Mouse (Mus musculus) liver, adult (tissue): Measurements from ENCODE around the gene Trak2.

Experiments used
- GATA4 ChIP-seq: IDR thresholded peaks from 2 replicates; pipeline ENCODE4 v1.6.1; 2014; ENCODE audit warnings: mild to moderate bottlenecking, low read length; ENCODE audit not compliant: insufficient replicate concordance

Gene Trak2

GRCm38 (mm10) chr1:58917566-58917965 is 55.7 kb downstream of the Trak2 start:
- TF ChIP-seq GATA4: no peak

DNA sequence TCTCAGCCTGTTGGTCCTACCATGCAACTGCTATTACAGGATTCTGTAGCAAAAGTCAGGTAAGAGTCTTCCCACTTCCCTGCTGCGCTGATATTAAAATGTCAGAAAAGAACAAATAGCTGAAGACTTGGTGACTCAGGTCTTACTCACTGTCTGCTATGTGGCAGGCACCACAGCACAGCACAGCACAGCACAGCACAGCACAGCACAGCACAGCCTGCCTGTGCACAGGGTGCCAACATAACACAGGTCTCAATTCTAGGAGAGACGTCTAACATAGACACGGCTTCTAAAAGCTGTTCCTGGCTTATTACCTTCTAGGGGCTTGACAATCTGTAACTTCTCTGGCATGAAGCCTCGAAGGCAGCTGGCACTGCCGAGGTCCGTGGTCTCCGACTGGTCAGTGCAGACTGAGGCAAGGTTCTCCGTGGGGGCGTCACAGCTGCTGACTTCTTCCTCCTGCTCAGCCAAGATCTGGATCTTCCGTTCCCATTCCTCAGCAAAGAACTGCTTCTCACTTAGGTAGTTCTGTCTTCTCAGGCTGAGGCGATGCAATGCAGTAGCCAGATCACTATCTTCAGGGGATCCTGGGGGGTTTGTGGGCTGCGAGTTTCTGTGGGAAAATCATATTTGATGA is 63.5 kb downstream of the Trak2 start:
- no peak for TF ChIP-seq GATA4

GRCm38 (mm10) chr1:58903681-58904080 is 69.5 kb downstream of the Trak2 start:
- no peak for TF ChIP-seq GATA4

DNA sequence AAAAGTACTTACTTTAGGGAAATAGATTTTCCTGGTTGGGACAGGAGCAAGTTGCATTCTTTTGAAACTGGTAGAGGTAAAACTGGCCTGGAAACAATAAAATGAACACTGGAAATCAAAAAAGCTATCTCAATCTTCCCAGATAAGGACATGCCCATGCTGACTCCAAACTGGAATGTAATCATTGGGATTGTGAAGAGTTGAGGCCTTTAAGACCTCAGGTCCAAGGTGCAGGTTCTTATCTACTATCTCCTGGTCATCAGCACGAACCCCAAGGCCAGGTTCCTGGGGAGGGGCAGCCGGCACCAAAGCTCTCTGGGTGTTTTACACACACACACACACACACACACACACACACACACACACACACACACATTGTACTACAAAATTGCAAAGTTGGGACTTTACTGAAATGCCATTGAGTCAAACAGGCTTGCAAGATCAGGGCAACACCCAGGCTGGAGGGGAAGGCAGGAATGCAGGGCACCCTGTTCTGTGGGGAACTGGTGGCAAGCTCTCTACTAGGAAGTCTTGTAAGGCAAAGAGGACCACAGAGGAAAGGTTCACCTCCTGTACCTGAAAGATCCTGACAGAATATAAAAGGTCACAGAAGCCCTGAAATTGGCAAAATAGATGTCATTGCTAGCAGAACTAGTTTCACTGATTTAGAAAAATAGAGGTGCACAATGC is 81.6 kb downstream of the Trak2 start:
- TF ChIP-seq GATA4: 0 out of 2 replicates have a peak, but pooled peaks have one; percentile 55

DNA sequence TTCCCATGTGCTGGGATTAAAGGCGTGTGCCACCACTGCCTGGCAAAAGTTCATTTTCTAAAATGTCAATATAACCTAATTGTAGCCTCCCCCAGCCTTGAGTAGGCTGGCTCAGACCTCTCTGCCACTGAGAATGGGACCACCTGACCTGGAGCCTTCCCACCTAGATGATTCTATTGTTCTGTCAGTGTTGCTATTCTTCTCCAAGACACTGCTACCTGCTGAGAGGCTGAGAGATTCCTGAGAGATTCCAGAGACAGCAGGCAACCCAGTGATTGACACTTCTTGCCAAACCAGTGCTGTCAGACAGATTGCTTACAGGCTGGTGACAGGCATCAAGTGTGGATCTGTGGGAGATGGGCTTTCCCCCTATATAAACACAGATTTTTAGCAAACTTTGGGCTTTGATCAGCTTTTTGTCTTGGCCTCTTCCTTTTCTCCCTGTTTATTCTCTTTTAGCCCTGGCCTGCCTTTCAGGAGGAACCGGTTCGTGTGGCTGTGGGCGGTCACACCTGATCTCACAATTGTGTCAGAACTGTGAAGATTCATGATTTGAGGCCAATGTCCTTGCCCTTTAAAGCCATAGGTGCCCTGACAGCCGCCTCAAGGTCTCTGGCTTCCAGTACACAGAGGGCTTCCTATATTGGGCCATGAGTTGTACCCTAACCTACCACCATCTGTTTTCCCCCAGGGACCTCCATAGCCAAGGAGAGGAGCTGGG is 83.2 kb downstream of the Trak2 start:
- no peak for TF ChIP-seq GATA4

GRCm38 (mm10) chr1:58885646-58886045 is 87.6 kb downstream of the Trak2 start:
- TF ChIP-seq GATA4: no peak
